Mouse (Mus musculus) heart, postnatal 0 days (tissue): ENCODE data around the gene Osbp2. TPM values are rescaled to one million over a fixed set of nuclear protein-coding genes. Genes with fewer than 3 reads are reported as not detected.

Experiments
- ATAC-seq: fragments of 200-750 bp; cut with Nextera tagmentation; 2 replicates; pipeline ENCODE4 v1.8.0; 2017; ENCODE audit warnings: low read depth, moderate number of reproducible peaks, moderate library complexity; ENCODE audit not compliant: insufficient read depth
- DNase-seq: peaks from one replicate; pipeline ENCODE4 v3.0.0-alpha.2; 2016; ENCODE audit warnings: low spot score
- H3K27ac ChIP-seq: fragments of 300-500 bp; sonication (generic); 2 replicates; pipeline ENCODE4 v1.5.1; 2014; ENCODE audit warnings: low read depth, mild to moderate bottlenecking
- H3K27me3 ChIP-seq: fragments of 300-500 bp; sonication (generic); 2 replicates; pipeline ENCODE4 v1.6.1; 2014; ENCODE audit warnings: low read length, mixed read lengths; ENCODE audit not compliant: control insufficient read depth, insufficient read depth
- H3K36me3 ChIP-seq: fragments of 300-500 bp; sonication (generic); replicated peaks from 2 replicates; pipeline ENCODE4 v1.6.1; 2014; ENCODE audit warnings: low read length, mixed read lengths; ENCODE audit not compliant: control insufficient read depth, insufficient read depth
- H3K4me1 ChIP-seq: fragments of 300-500 bp; sonication (generic); 2 replicates; pipeline ENCODE4 v1.6.1; 2014; ENCODE audit warnings: antibody characterized with exemption; ENCODE audit not compliant: control insufficient read depth, insufficient read depth
- H3K4me2 ChIP-seq: fragments of 300-500 bp; sonication (generic); 2 replicates; pipeline ENCODE4 v1.6.1; 2014; ENCODE audit warnings: low read depth, mild to moderate bottlenecking, low read length, moderate library complexity
- H3K4me3 ChIP-seq: fragments of 300-500 bp; sonication (generic); 2 replicates; pipeline ENCODE4 v1.5.1; 2014; ENCODE audit warnings: low read depth, low read length
- H3K9ac ChIP-seq: fragments of 300-500 bp; sonication (generic); replicated peaks from 2 replicates; pipeline ENCODE4 v1.6.1; 2014; ENCODE audit warnings: low read depth, low read length, mixed read lengths
- H3K9me3 ChIP-seq: fragments of 300-500 bp; sonication (generic); replicated peaks from 2 replicates; pipeline ENCODE4 v1.6.1; 2016; ENCODE audit warnings: low read length; ENCODE audit not compliant: control insufficient read depth
- CTCF ChIP-seq: IDR thresholded peaks from 2 replicates; pipeline ENCODE4 v1.5.1; 2016; ENCODE audit warnings: antibody characterized with exemption, control low read depth, low read depth
- EP300 ChIP-seq: IDR thresholded peaks from 2 replicates; pipeline ENCODE4 v1.6.1; 2016; ENCODE audit warnings: antibody characterized with exemption, low read depth
- WGBS: fragments of 180-500 bp; shearing (Covaris S2); extraction: QIAGEN DNeasy Blood & Tissue Kit; methylation state at CpG from one replicate; pipeline ENCODE4 v1.1.7; 2014; 5-methylcytosine and 5-hydroxymethylcytosine counted together
- polyA plus RNA-seq: library from polyadenylated mRNA; unstranded; fragments of >200 nt; fragmentation: Nextera tagmentation; extraction: Ambion mirVana; gene quantifications from 2 replicates; pipeline ENCODE4 v1.2.1, GENCODE M21; 2015
- total RNA-seq: library from RNA; depleted of rRNA; stranded (reverse); fragments of >200 nt; gene quantifications from 2 replicates; pipeline ENCODE4 v1.2.3, GENCODE M21; 2014; ENCODE audit warnings: low replicate concordance; rRNA removed

The Osbp2 gene
- total and polyA plus RNA-seq, 2 experiments from 2014 or later: 2.9 to 8.9 TPM

GRCm38 (mm10) chr11:3674545-3674944, 189.2 kb downstream of the Osbp2 start:
- TF ChIP-seq EP300 (no peak), CTCF (no peak)
- Histone ChIP-seq H3K4me1 (no peaks in the 10 kb centered on the region), H3K27ac (no peak overlapping the region), H3K9ac (no peak overlapping the region), H3K4me3 (no peak overlapping the region), H3K36me3 (peaks cover 91% of the 10 kb centered on the region), H3K4me2 (no peak overlapping the region), H3K27me3 (no peaks in the 10 kb centered on the region), H3K9me3 (no peaks in the 10 kb centered on the region)
- WGBS: 76% methylated on average over 4 of the region's 4 CpGs
- DNase-seq: no peak
- ATAC-seq: no peak

GRCm38 (mm10) chr11:3671000-3671628, 192.6 kb downstream of the Osbp2 start:
- DNase-seq: no peak
- Histone ChIP-seq H3K9ac (no peak overlapping the region), H3K4me2 (no peak overlapping the region), H3K27ac (no peak overlapping the region), H3K27me3 (no peaks in the 10 kb centered on the region), H3K4me3 (no peak overlapping the region), H3K9me3 (no peaks in the 10 kb centered on the region), H3K4me1 (no peaks in the 10 kb centered on the region), H3K36me3 (peaks cover 84% of the 10 kb centered on the region)
- ATAC-seq: no peak
- TF ChIP-seq EP300 (no peak), CTCF (no peak)
- WGBS: 92% methylated on average over 1 of the region's 1 CpGs

- Histone ChIP-seq H3K4me3 (no peak overlapping the region), H3K36me3 (peaks cover 78% of the 10 kb centered on the region), H3K9me3 (no peaks in the 10 kb centered on the region), H3K4me2 (no peak overlapping the region), H3K27me3 (no peaks in the 10 kb centered on the region), H3K4me1 (no peaks in the 10 kb centered on the region), H3K27ac (no peak overlapping the region), H3K9ac (no peak overlapping the region)
- ATAC-seq (no peak), DNase-seq (no peak)
- no peak for TF ChIP-seq EP300
- TF ChIP-seq CTCF: no peak
Measured at GRCm38 (mm10) chr11:3669849-3670248, 193.9 kb downstream of the Osbp2 start.

- ATAC-seq (no peak), DNase-seq (no peak)
- 87% methylated on average over 2 of the region's 2 CpGs for WGBS
- TF ChIP-seq CTCF (no peak), EP300 (no peak)
- no peak overlapping the region for H3K9ac ChIP-seq
- H3K36me3 ChIP-seq: peaks cover 78% of the 10 kb centered on the region
- H3K4me3 ChIP-seq: no peak overlapping the region
- no peaks in the 10 kb centered on the region for H3K4me1 ChIP-seq
- H3K27me3 ChIP-seq: no peaks in the 10 kb centered on the region
- H3K9me3 ChIP-seq: no peaks in the 10 kb centered on the region
- no peak overlapping the region for H3K27ac ChIP-seq
- no peak overlapping the region for H3K4me2 ChIP-seq
Measured at GRCm38 (mm10) chr11:3668768-3669167, 194.9 kb downstream of the Osbp2 start.

- Histone ChIP-seq H3K4me2 (no peak overlapping the region), H3K4me1 (no peaks in the 10 kb centered on the region), H3K9me3 (no peaks in the 10 kb centered on the region), H3K27ac (no peak overlapping the region), H3K9ac (no peak overlapping the region), H3K4me3 (no peak overlapping the region), H3K27me3 (no peaks in the 10 kb centered on the region), H3K36me3 (peaks cover 74% of the 10 kb centered on the region)
- no peak for ATAC-seq
- 90% methylated on average over 3 of the region's 3 CpGs for WGBS
- no peak for DNase-seq
- TF ChIP-seq EP300: no peak
- TF ChIP-seq CTCF: no peak
Measured at GRCm38 (mm10) chr11:3667506-3667905, 196.2 kb downstream of the Osbp2 start.

GRCm38 (mm10) chr11:3661964-3662363, 201.7 kb downstream of the Osbp2 start:
- H3K9me3 ChIP-seq: no peaks in the 10 kb centered on the region
- H3K9ac ChIP-seq: no peak overlapping the region
- no peak overlapping the region for H3K27ac ChIP-seq
- no peak overlapping the region for H3K4me2 ChIP-seq
- no peaks in the 10 kb centered on the region for H3K27me3 ChIP-seq
- no peaks in the 10 kb centered on the region for H3K4me1 ChIP-seq
- no peak overlapping the region for H3K4me3 ChIP-seq
- WGBS: 90% methylated on average over 2 of the region's 2 CpGs
- DNase-seq (no peak), ATAC-seq (no peak)
- H3K36me3 ChIP-seq: peaks cover 46% of the 10 kb centered on the region
- TF ChIP-seq CTCF: no peak
- no peak for TF ChIP-seq EP300

Other genes with a start within 250 kb of the Osbp2 start
- 12.8 and 21.3 TPM in 2 replicates for gene Morc2a, start 214.7 kb downstream of the Osbp2 start, total RNA-seq
- gene Morc2a, start 214.7 kb downstream of the Osbp2 start, polyA plus RNA-seq: 7.9 and 9.5 TPM in 2 replicates
- gene 4921536K21Rik, start 31.2 kb upstream of the Osbp2 start, total RNA-seq: not detected in 2 replicates
- 0.11 and 0.12 TPM in 2 replicates for gene 4921536K21Rik, start 31.2 kb upstream of the Osbp2 start, polyA plus RNA-seq
- gene Dusp18, start 31.3 kb upstream of the Osbp2 start, total RNA-seq: 10.4 and 14.8 TPM in 2 replicates
- 9.8 and 16.5 TPM in 2 replicates for gene Dusp18, start 31.3 kb upstream of the Osbp2 start, polyA plus RNA-seq
- gene Slc35e4, start 50.8 kb upstream of the Osbp2 start, total RNA-seq: 9.8 and 11.2 TPM in 2 replicates
- gene Slc35e4, start 50.8 kb upstream of the Osbp2 start, polyA plus RNA-seq: 3.0 and 3.2 TPM in 2 replicates
- gene Tcn2, start 68.3 kb upstream of the Osbp2 start, total RNA-seq: 110 and 113 TPM in 2 replicates
- 67.2 and 67.4 TPM in 2 replicates for gene Tcn2, start 68.3 kb upstream of the Osbp2 start, polyA plus RNA-seq
- gene Pes1, start 100.1 kb upstream of the Osbp2 start, total RNA-seq: 24.9 and 39.7 TPM in 2 replicates
- gene Pes1, start 100.1 kb upstream of the Osbp2 start, polyA plus RNA-seq: 28.8 and 29.8 TPM in 2 replicates
- not detected in 2 replicates for gene 4930556J24Rik, start 112.9 kb upstream of the Osbp2 start, total RNA-seq
- not detected in 2 replicates for gene 4930556J24Rik, start 112.9 kb upstream of the Osbp2 start, polyA plus RNA-seq
- gene Gal3st1, start 119.7 kb upstream of the Osbp2 start, total RNA-seq: 0.81 TPM in 1 of 2 replicates, not detected in the other
- gene Gal3st1, start 119.7 kb upstream of the Osbp2 start, polyA plus RNA-seq: 0.14 and 0.37 TPM in 2 replicates
- gene Sec14l4, start 167.6 kb upstream of the Osbp2 start, total RNA-seq: not detected in 2 replicates
- gene Sec14l4, start 167.6 kb upstream of the Osbp2 start, polyA plus RNA-seq: 0.14 TPM in 1 of 2 replicates, not detected in the other
- not detected in 2 replicates for gene Sec14l3, start 200.9 kb upstream of the Osbp2 start, total RNA-seq
- gene Sec14l3, start 200.9 kb upstream of the Osbp2 start, polyA plus RNA-seq: 0.20 and 4.0 TPM in 2 replicates
- gene Mtfp1, start 231.5 kb upstream of the Osbp2 start, total RNA-seq: 47.0 and 64.0 TPM in 2 replicates
- 57.8 and 63.6 TPM in 2 replicates for gene Mtfp1, start 231.5 kb upstream of the Osbp2 start, polyA plus RNA-seq